Mouse (Mus musculus) MN1 (cell line): ENCODE data around the gene Sox30.

Experiments
- DNase-seq: peaks from one replicate; pipeline ENCODE4 v3.0.0-alpha.2; 2016; ENCODE audit warnings: low spot score

The Sox30 gene

DNA sequence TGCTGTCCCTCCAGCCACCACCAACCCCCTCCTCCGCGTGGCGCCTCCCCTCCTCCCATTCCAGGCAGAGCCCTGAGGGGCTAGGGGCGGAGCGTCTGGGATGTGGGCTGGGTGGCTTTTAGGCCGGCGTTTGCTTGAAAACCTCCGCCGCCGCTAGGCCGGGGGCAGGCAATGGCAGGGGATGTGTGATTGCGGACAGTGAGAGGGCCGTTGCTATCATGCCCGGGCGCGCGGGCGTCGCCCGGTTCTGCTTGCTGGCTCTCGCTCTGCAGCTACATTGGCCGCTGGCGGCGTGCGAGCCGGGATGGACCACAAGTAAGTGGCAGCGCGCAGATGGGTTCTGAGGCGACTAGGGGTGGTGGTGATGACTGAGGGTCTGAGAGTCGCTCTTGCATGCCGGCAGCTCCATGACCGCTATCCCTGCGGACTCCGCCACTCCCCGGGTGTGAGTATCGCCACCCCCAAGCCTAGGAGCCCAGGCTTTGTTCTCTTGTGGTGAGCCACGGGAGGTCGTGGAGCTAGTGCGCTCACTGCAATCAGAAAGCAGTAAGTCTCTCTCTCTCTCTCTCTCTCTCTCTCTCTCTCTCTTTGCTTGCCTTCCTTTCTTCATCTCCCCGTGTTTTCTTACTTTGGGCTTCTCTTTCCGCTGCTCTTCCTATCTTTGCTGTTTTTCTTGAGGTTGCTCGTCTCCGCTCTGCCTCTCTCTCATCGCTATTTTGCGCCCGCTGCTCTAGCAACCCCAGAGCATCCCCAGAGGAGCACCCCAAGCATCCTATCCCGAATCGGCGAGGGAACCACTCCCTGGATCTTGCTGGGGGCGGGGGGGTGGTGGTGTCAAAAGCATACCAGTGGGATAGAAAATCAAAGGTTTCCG is 76.0 kb downstream of the Sox30 start, which contains the start of gene Adam19:
TSS of gene Adam19 (plus strand) at position 97 of the 874 bp plus-strand sequence.
- DNase-seq: no peak

DNA sequence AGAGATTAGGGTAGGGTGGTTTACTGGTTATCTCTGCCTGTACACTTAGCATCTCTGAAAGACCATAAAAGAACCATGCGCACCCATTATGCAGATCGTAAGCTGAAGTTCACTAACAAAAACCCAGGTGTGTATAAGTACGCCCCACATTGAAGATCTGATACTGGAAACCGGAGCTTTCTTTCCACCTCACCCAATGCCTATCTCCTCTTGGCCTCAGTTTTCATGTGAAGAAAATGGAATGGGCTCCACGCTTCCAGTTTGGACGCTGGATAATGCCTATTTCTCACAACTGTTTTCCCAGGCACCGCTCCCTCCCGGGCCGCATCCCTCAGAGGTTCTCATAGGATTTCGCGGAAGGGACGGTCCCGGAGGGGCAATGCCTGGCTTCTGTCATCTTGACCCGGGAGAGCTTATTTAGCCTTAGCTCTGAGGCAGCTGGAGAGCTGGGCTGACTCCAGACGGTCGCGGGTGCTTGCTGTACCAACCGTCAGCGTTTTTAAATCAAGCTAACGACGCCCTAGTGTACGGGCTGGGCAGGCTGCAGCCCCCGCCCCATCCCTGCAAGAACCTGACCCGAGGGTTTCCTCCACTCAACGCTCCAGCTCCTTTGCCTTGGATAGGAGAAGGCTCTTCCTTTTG is 76.8 kb downstream of the Sox30 start:
- no peak for DNase-seq

DNA sequence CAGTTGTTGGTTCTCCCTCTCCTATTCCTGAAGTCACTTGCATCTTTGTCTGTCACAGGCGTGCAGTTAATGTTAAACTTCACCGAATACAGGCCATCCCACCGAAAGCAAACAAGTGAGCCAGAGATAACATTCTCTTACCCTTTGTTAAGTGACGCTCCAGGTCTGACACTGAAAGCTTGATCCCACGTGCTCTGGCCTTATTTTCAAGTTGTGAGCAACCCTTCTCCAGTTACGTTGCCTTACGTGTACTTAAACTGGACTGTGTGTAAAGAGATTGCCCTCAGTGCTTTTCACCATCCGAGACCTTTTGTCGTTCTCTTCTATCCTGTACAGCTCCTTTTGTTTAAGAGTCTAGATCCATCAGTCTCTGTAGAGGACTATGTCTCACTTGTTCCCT is 77.9 kb downstream of the Sox30 start:
- DNase-seq: no peak

DNA sequence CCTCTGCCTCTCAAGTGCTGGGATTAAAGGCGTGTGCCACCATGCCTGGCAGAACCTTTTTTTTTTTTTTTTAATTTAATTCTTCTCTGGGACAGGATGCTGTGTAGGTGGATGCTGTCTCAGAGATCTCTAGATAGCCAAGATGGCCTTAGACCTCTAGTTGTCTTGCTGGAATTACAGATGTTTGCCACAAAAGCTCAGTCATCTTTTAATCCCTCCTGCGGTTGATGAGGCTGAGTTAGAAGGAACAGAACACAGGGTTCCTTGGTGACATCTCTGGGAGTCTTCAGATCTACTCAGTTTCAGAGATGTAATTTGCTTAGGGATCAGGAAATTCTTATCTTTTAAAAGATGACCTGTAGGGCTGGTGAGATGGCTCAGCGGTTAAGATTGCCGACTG is 78.8 kb downstream of the Sox30 start:
- no peak for DNase-seq

DNA sequence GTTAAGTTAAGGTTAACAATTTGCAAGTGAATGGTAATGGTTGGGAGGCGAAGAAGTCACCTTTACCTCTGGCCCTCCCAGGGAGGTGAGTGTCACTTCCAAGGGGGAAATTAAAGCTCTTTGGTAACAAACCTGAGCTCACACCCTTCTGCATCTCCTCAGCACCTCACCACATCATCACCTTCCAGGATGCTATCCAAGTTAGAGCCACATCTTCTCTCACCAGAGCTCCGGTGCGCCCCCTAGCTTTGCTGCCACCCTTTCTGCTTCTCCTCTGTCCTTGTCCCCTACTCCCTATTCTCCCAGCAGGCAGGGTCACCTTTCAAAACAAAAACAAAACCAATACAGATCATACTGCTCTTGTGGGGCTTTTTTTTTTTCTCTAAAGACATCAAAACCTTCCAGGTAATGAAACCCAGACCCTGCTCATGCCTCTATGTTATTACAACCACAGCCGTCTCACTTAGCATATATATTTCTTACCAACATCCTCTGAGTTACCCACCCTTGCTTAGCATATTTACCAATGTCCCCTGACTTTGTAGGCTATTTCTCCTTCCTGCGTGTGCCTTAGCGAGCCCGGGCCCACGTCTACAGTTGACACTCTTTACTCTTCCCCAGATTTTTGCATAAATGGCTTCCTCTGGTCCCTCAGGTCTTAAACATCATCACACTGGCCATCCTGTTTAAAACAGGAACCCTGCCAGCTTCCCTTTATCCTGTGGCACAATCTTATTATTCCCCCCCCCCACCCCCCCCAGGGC is 80.0 kb downstream of the Sox30 start:
- no peak for DNase-seq

DNA sequence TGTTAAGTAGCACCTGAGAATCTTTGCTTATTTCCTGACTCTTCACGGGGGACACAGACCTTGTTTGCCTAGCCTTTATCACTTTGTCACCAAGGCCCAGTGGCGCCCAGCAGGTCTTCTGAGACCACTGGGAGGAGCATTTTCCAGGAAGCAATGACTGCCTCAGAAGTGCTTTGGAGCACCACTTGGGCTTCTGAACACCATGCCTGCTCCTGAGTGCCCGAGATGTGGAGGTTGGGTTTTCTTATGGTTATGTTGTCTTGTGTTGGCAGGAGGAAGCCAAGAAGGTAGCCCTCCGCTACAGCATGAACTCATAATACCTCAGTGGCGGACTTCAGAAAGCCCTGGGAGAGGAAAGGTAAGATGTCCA is 80.5 kb downstream of the Sox30 start:
- no peak for DNase-seq

DNA sequence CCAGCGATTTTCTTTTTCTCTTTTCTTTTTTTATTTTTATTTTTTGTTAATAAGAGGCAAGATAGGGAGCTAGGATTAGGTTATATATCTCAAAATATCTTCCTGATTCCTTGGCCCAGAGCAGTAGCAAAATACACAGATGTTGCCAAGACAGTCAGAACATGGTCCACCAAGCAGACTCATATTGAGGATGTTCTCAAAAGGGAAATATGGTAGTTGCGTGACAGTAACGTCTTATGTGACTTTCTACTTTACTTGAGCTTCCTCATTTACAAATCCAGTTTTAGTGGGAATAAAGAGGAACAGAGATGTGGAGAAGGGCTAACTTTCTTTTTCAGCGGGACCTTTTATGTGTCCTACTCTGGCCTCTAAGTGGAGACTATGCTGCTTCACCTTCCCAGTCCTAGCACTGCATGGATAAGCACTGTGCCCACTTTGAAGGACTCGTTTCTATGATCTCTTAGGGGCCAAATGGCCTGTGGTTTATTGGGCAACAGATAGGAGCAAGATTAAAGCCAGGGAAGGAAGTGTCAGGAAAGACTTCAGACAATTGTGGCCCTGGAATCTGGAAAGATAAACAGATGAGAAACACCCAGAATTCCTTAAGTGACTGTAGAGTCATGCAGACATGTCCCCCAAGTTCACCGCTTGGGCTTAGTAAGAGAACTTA is 81.8 kb downstream of the Sox30 start:
- no peak for DNase-seq

DNA sequence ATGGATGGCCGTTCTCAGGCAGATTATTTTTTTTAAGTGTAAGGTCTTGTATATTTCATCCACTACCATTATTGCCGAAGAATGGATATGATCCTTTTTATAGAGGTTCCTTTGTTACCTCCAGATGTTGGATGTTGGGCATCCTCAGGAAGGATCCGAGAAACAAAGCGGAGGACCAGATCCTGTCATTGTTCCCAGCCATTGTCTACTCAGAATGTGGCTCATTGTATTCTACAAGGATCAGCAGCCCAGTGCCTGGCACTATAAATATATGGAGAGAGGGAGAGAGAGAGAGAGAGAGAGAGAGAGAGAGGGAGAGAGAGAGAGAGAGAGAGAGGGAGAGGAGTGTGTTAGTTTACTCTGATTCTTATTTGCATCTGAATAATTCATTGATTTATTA is 82.5 kb downstream of the Sox30 start:
- DNase-seq: no peak

DNA sequence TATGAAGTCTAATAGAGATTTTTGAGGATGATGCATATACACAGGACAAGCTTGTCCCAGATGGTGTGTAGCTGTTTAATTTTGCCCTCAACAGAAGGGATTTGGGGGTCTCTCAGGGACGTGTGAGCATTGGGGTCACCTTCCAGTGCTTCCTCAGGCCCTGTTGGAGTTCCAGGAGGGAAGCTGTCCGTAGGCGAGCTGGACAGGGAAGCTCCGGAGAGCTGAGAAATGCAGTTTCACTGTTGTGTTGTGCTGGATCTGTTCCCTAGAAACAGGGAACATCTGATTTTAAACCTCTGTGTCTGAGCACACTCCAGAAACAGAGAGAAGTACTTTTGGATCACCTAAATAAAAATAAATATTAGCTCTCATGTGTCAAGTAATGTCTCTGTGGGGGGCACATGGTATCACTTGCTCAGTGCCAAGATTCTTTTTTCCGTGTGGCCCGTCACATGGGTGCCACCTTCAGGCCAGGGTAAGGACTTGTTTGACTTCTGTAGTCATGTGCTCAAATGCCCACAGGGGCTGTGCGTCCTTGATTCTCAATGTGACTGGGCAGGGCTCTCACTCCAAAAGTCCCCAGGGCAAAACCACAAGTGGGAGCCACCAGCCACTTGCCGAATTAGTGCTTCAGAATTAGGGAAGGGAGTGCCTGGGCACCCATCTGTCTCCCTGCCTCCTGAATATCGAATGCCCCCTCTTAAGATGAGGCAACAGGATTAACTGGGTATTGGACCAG is 83.1 kb downstream of the Sox30 start:
- DNase-seq: no peak

DNA sequence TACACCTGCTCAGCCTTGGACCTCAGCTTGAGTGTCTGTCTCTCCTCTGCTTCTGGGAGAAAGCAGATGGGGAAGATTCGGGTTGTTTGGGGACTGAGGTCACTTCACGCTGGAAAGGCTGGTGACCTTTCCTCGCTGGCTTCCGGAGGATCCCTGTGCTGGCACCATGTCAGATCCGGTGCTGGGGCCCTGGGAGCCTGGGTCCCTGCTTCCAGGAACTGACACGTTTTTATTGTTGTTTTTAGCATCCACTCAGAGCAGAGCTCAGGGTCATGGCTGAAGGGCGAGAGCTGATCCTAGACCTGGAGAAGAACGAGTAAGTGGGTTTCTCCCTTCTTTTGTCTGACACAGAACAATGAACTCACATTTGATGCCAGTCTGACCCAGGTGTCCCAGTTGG is 84.7 kb downstream of the Sox30 start:
- DNase-seq: no peak

DNA sequence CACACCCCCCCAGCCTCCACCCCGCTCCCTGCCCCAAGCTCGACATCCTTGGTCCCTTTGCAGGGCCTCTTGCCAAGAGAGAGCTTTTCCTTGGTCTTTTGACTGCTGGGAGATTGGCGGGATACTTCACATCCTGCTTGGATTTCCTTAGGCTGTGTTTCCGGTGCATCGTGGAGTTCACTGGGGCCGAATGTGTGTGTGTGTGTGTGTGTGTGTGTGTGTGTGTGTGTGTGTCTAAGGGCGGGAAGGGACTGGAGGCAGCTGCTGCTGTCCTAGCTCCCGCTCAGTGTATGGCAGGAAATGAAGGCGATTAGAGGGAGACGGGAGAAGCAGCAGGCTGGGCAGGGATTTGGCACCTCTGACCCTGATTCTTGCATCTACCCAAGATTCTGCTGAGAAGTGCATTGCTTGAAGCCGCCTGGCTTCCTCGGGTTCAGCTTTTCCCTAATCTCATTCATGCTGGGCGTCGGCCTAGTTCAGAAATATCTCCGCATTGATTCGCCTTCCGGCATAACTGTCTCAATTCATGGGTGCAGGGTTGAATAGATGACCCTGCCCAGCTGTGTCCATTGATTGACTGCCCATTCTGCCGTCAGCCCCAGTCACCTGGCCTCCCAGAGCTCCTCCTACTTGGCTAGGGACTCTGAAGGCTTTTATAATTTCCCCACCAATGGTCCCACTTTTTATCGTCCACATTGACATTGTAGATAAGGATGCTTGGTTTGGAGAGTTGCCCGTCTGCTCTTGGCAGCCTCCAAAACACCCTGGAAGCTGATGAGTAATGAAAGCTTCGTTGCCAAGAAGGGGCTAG is 85.3 kb downstream of the Sox30 start:
- DNase-seq: no peak
